Mouse (Mus musculus): ENCODE data around the gene Zbtb17. TPM values are rescaled to one million over a fixed set of nuclear protein-coding genes. Genes with fewer than 3 reads are reported as not detected.
A peak's percentile ranks its signal among the peaks of the same experiment; 100 is the strongest.

The Zbtb17 gene
- polyA plus RNA-seq, 1 experiment: 30.1 TPM

DNA sequence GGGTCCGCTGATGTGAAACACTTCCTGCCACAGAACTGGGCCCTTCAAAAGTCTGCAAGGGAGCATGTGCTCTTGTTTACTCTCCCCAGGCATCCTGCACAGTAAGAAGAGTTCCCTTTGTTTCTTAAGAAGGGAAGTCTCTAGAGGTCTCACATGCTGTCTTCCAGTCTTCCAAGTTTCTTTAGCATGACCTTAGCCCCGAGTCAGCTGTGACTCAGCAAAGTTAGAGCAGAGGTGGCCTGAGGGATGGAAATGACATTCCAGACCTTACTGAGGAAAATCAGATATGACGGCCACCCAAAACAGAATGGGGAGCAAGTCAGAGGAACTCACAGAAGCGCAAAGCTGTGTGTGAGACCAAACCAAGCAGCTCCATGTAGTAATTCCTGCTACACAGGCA lies 56.2 kb downstream of the Zbtb17 start:
- peaks cover 86% of the 10 kb centered on the region for H3K79me2 ChIP-seq (ENCODE audit: control insufficient read depth, insufficient read depth)
- no peaks in the 10 kb centered on the region for H3K36me3 ChIP-seq (ENCODE audit: control insufficient read depth, insufficient read depth)
- H3K4me2 ChIP-seq (ENCODE audit: low read depth): peak overlapping the region; percentile 94
- no peak overlapping the region for H3ac ChIP-seq (ENCODE audit: control insufficient read depth, insufficient read length)
- no peaks in the 10 kb centered on the region for H3K27me3 ChIP-seq (ENCODE audit: control insufficient read depth, insufficient read depth, insufficient read length)
- no peak overlapping the region for H3K4me3 ChIP-seq
- no peak for TF ChIP-seq SRF (IDR thresholded peaks at IDR 0.05; ENCODE audit: control insufficient read depth, insufficient read length, low read depth)
- TF ChIP-seq REST (IDR thresholded peaks at IDR 0.05; ENCODE audit: insufficient read depth, insufficient read length): no peak
- TF ChIP-seq MYOG (IDR thresholded peaks at IDR 0.05; ENCODE audit: control insufficient read depth in 1 of 3, insufficient read depth in 1 of 3, insufficient read length in 2 of 3, low read depth in 2 of 3): no peak
- TF ChIP-seq TCF12 (IDR thresholded peaks at IDR 0.05; ENCODE audit: insufficient read depth, poor library complexity, severe bottlenecking): no peak
- no peak for TF ChIP-seq MAX (IDR thresholded peaks at IDR 0.05; ENCODE audit: low read depth)
- no peak for TF ChIP-seq TCF3 (IDR thresholded peaks at IDR 0.05; ENCODE audit: insufficient read length, low read depth)
- no peak for TF ChIP-seq MYOD1 (IDR thresholded peaks at IDR 0.05; ENCODE audit: control insufficient read depth in 1 of 3, insufficient read length in 2 of 3, low read depth in 2 of 3)
- no peak for TF ChIP-seq POLR2A (IDR thresholded peaks at IDR 0.05; ENCODE audit: insufficient read length, low read depth)
- no peak for TF ChIP-seq USF1 (IDR thresholded peaks at IDR 0.05; ENCODE audit: low read depth)
- no peak for TF ChIP-seq POLR2AphosphoS2 (IDR thresholded peaks at IDR 0.05; ENCODE audit: insufficient read length, low read depth)
- TF ChIP-seq E2F4 (IDR thresholded peaks at IDR 0.05; ENCODE audit: insufficient read depth): no peak
- TF ChIP-seq CEBPB (IDR thresholded peaks at IDR 0.05; ENCODE audit: insufficient read depth, poor library complexity, severe bottlenecking): no peak

DNA sequence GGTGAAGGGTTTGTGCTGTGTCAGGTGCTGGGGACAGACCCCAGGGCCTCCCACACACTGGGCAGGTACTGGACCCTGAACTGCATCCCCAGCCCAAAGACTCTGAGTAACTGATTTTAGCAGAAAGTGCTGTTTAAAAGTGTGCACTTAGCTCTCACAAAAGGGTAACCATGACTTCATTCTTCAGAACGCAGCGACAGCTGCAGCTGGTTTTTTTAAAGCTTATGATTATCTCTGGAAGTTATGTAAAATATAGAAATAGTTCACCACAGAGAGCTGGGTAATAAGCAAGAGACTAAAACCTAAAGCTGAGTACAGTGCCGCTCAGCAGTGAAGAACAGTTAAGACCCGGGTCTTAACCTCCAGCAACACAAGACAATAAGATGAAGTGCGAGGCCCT lies 56.6 kb downstream of the Zbtb17 start:
- TF ChIP-seq MYOG (IDR thresholded peaks at IDR 0.05; ENCODE audit: control insufficient read depth in 1 of 3, insufficient read depth in 1 of 3, insufficient read length in 2 of 3, low read depth in 2 of 3) (peak in 1 of 3 experiments; percentile 96), MAX (IDR thresholded peaks at IDR 0.05; ENCODE audit: low read depth) (no peak), POLR2A (IDR thresholded peaks at IDR 0.05; ENCODE audit: insufficient read length, low read depth) (no peak), USF1 (IDR thresholded peaks at IDR 0.05; ENCODE audit: low read depth) (no peak), REST (IDR thresholded peaks at IDR 0.05; ENCODE audit: insufficient read depth, insufficient read length) (no peak), TCF3 (IDR thresholded peaks at IDR 0.05; ENCODE audit: insufficient read length, low read depth) (no peak), E2F4 (IDR thresholded peaks at IDR 0.05; ENCODE audit: insufficient read depth) (no peak), TCF12 (IDR thresholded peaks at IDR 0.05; ENCODE audit: insufficient read depth, poor library complexity, severe bottlenecking) (peak; percentile 67), POLR2AphosphoS2 (IDR thresholded peaks at IDR 0.05; ENCODE audit: insufficient read length, low read depth) (no peak), SRF (IDR thresholded peaks at IDR 0.05; ENCODE audit: control insufficient read depth, insufficient read length, low read depth) (no peak), MYOD1 (IDR thresholded peaks at IDR 0.05; ENCODE audit: control insufficient read depth in 1 of 3, insufficient read length in 2 of 3, low read depth in 2 of 3) (peak; percentile 59 to 76 (median 67)), CEBPB (IDR thresholded peaks at IDR 0.05; ENCODE audit: insufficient read depth, poor library complexity, severe bottlenecking) (no peak)
- Histone ChIP-seq H3K27me3 (ENCODE audit: control insufficient read depth, insufficient read depth, insufficient read length) (no peaks in the 10 kb centered on the region), H3K4me2 (ENCODE audit: low read depth) (peak overlapping the region; percentile 94), H3K4me3 (no peak overlapping the region), H3ac (ENCODE audit: control insufficient read depth, insufficient read length) (no peak overlapping the region), H3K79me2 (ENCODE audit: control insufficient read depth, insufficient read depth) (peaks cover 86% of the 10 kb centered on the region), H3K36me3 (ENCODE audit: control insufficient read depth, insufficient read depth) (no peaks in the 10 kb centered on the region)

DNA sequence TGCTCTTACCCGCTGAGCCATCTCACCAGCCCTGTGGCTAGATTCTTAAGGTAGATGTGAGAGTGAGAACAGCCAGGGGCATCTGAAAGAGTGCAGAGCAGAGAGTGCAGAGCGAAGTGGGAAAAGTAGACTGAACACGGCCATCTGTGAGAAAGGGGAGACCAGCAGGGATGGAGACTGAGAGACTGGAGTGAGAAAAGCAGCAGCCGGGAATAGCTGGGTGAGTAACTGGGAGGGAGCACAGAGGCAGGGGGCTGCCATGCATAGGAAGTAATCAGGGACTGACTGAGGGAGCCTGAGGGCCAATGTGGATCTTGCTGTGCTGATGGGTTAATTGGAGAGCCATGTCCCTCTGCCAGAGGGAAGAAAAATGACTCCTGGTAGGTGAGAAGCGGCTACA lies 58.3 kb downstream of the Zbtb17 start:
- TF ChIP-seq REST (IDR thresholded peaks at IDR 0.05; ENCODE audit: insufficient read depth, insufficient read length): no peak
- TF ChIP-seq USF1 (IDR thresholded peaks at IDR 0.05; ENCODE audit: low read depth): no peak
- TF ChIP-seq MAX (IDR thresholded peaks at IDR 0.05; ENCODE audit: low read depth): no peak
- TF ChIP-seq POLR2AphosphoS2 (IDR thresholded peaks at IDR 0.05; ENCODE audit: insufficient read length, low read depth): no peak
- TF ChIP-seq E2F4 (IDR thresholded peaks at IDR 0.05; ENCODE audit: insufficient read depth): no peak
- TF ChIP-seq TCF12 (IDR thresholded peaks at IDR 0.05; ENCODE audit: insufficient read depth, poor library complexity, severe bottlenecking): no peak
- TF ChIP-seq MYOG (IDR thresholded peaks at IDR 0.05; ENCODE audit: control insufficient read depth in 1 of 3, insufficient read depth in 1 of 3, insufficient read length in 2 of 3, low read depth in 2 of 3): no peak
- TF ChIP-seq POLR2A (IDR thresholded peaks at IDR 0.05; ENCODE audit: insufficient read length, low read depth): no peak
- no peak for TF ChIP-seq CEBPB (IDR thresholded peaks at IDR 0.05; ENCODE audit: insufficient read depth, poor library complexity, severe bottlenecking)
- no peak for TF ChIP-seq TCF3 (IDR thresholded peaks at IDR 0.05; ENCODE audit: insufficient read length, low read depth)
- TF ChIP-seq SRF (IDR thresholded peaks at IDR 0.05; ENCODE audit: control insufficient read depth, insufficient read length, low read depth): no peak
- no peak for TF ChIP-seq MYOD1 (IDR thresholded peaks at IDR 0.05; ENCODE audit: control insufficient read depth in 1 of 3, insufficient read length in 2 of 3, low read depth in 2 of 3)
- no peak overlapping the region for H3K4me2 ChIP-seq (ENCODE audit: low read depth)

DNA sequence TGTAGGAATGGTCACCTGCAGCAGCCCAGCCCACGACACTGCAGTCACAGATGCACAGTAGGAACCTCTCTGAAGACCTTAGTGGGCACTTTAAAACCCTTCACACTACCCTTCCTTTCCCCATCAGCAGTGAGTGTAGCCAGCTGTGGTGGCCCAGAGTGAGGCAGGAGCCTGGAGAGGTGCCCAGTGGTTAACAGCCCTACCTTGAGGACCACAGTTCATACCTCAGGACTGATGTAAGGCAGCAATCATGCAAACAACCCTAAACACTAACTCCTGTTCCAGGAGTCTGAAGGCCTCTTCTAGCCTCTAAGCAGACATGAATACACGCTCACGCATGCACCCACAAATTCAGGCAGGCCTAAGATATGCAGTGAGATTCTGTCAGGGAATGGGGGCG lies 60.0 kb downstream of the Zbtb17 start:
- no peak overlapping the region for H3K4me2 ChIP-seq (ENCODE audit: low read depth)
- H3ac ChIP-seq (ENCODE audit: control insufficient read depth, insufficient read length): no peak overlapping the region
- H3K79me2 ChIP-seq (ENCODE audit: control insufficient read depth, insufficient read depth): peaks cover 84% of the 10 kb centered on the region
- TF ChIP-seq E2F4 (IDR thresholded peaks at IDR 0.05; ENCODE audit: insufficient read depth) (no peak), TCF12 (IDR thresholded peaks at IDR 0.05; ENCODE audit: insufficient read depth, poor library complexity, severe bottlenecking) (no peak), CEBPB (IDR thresholded peaks at IDR 0.05; ENCODE audit: insufficient read depth, poor library complexity, severe bottlenecking) (no peak), USF1 (IDR thresholded peaks at IDR 0.05; ENCODE audit: low read depth) (no peak), TCF3 (IDR thresholded peaks at IDR 0.05; ENCODE audit: insufficient read length, low read depth) (no peak), POLR2A (IDR thresholded peaks at IDR 0.05; ENCODE audit: insufficient read length, low read depth) (no peak), POLR2AphosphoS2 (IDR thresholded peaks at IDR 0.05; ENCODE audit: insufficient read length, low read depth) (no peak), REST (IDR thresholded peaks at IDR 0.05; ENCODE audit: insufficient read depth, insufficient read length) (no peak), SRF (IDR thresholded peaks at IDR 0.05; ENCODE audit: control insufficient read depth, insufficient read length, low read depth) (no peak), MYOG (IDR thresholded peaks at IDR 0.05; ENCODE audit: control insufficient read depth in 1 of 3, insufficient read depth in 1 of 3, insufficient read length in 2 of 3, low read depth in 2 of 3) (no peak)
- no peak overlapping the region for H3K4me3 ChIP-seq
- H3K36me3 ChIP-seq (ENCODE audit: control insufficient read depth, insufficient read depth): no peaks in the 10 kb centered on the region
- no peaks in the 10 kb centered on the region for H3K27me3 ChIP-seq (ENCODE audit: control insufficient read depth, insufficient read depth, insufficient read length)

More for the DNA sequence above, 58.3 kb downstream of the Zbtb17 start:
- H3K36me3 ChIP-seq (ENCODE audit: control insufficient read depth, insufficient read depth): no peaks in the 10 kb centered on the region
- no peak overlapping the region for H3ac ChIP-seq (ENCODE audit: control insufficient read depth, insufficient read length)
- peaks cover 87% of the 10 kb centered on the region for H3K79me2 ChIP-seq (ENCODE audit: control insufficient read depth, insufficient read depth)
- H3K27me3 ChIP-seq (ENCODE audit: control insufficient read depth, insufficient read depth, insufficient read length): no peaks in the 10 kb centered on the region
- no peak overlapping the region for H3K4me3 ChIP-seq
